Mouse (Mus musculus) liver, embryonic 14.5 days (tissue): ENCODE results near the gene Tmem88b. TPM values are rescaled to one million over a fixed set of nuclear protein-coding genes. Genes with fewer than 3 reads are reported as not detected.

Experiments
- ATAC-seq: fragments of 200-750 bp; cut with Nextera tagmentation; 2 replicates; pipeline ENCODE4 v1.8.0; 2017; ENCODE audit warnings: moderate number of reproducible peaks, mild to moderate bottlenecking, moderate library complexity; ENCODE audit not compliant: insufficient read depth
- DNase-seq, 3 experiments: peaks; one replicate each; pipeline ENCODE4 v3.0.0-alpha.2; 2012 to 2013; ENCODE audit warnings: low read depth in 3 of 3, low spot score in 3 of 3
- H3K27ac ChIP-seq: fragments of 300-500 bp; sonication (generic); 2 replicates; pipeline ENCODE4 v1.5.1; 2014; ENCODE audit warnings: moderate library complexity, mild to moderate bottlenecking, control low read depth, inconsistent platforms
- H3K27me3 ChIP-seq: fragments of 300-500 bp; sonication (generic); 2 replicates; pipeline ENCODE4 v1.6.1; 2014; ENCODE audit warnings: mild to moderate bottlenecking, low read length, moderate library complexity; ENCODE audit not compliant: control insufficient read depth, insufficient read depth
- H3K36me3 ChIP-seq: fragments of 300-500 bp; sonication (generic); replicated peaks from 2 replicates; pipeline ENCODE4 v1.6.1; 2014; ENCODE audit warnings: low read depth; ENCODE audit not compliant: control insufficient read depth, insufficient read depth
- H3K4me1 ChIP-seq, 2 experiments: fragments of 200-500 bp in 1 of 2; fragments of 300-500 bp in 1 of 2; sonication (generic) in 1 of 2; replicated peaks; 2 replicates each; pipeline ENCODE4 v1.6.1; 2012 to 2014; ENCODE audit warnings: antibody characterized with exemption in 1 of 2, inconsistent platforms in 1 of 2, low read length in 1 of 2; ENCODE audit not compliant: control insufficient read depth in 2 of 2, insufficient read depth in 2 of 2
- H3K4me2 ChIP-seq: fragments of 300-500 bp; sonication (generic); 2 replicates; pipeline ENCODE4 v1.6.1; 2014; ENCODE audit warnings: low read depth, mild to moderate bottlenecking, control low read depth, moderate library complexity
- H3K4me3 ChIP-seq, 2 experiments: fragments of 200-500 bp in 1 of 2; fragments of 300-500 bp in 1 of 2; sonication (generic) in 1 of 2; 2 replicates each; pipeline ENCODE4 v1.5.1; 2012 to 2014; ENCODE audit warnings: low read depth in 2 of 2, low read length in 2 of 2, mild to moderate bottlenecking in 2 of 2, control low read depth in 1 of 2, inconsistent platforms in 1 of 2, moderate library complexity in 1 of 2; ENCODE audit not compliant: insufficient read depth in 1 of 2
- H3K9ac ChIP-seq: fragments of 300-500 bp; sonication (generic); replicated peaks from 2 replicates; pipeline ENCODE4 v1.6.1; 2014; ENCODE audit warnings: mild to moderate bottlenecking, control low read depth, moderate library complexity
- H3K9me3 ChIP-seq: fragments of 300-500 bp; sonication (generic); 2 replicates; pipeline ENCODE4 v1.6.1; 2016; ENCODE audit warnings: low read length, mixed read lengths; ENCODE audit not compliant: control insufficient read depth
- CTCF ChIP-seq: IDR thresholded peaks from 2 replicates; pipeline ENCODE4 v1.5.1; 2016; ENCODE audit warnings: antibody characterized with exemption, low read depth, control low read depth
- EP300 ChIP-seq: IDR thresholded peaks from 2 replicates; pipeline ENCODE4 v1.6.1; 2016; ENCODE audit warnings: antibody characterized with exemption, low read depth
- WGBS: fragments of 180-500 bp; shearing (Covaris S2); extraction: QIAGEN DNeasy Blood & Tissue Kit; methylation state at CpG from one replicate; pipeline ENCODE4 v1.1.7; 2014; ENCODE audit not compliant: insufficient replicate concordance; 5-methylcytosine and 5-hydroxymethylcytosine counted together
- polyA plus RNA-seq, 2 experiments: library from polyadenylated mRNA; depleted of rRNA in 1 of 2; stranded (reverse) in 1 of 2; unstranded in 1 of 2; fragments of >200 nt; fragmentation: Nextera tagmentation in 1 of 2; extraction: Ambion mirVana in 1 of 2; gene quantifications; 2 replicates each; pipeline versions ENCODE4 v1.2.1 to v1.2.3; 2012 to 2014

Gene Tmem88b
- polyA plus RNA-seq, 2 experiments = 0.11 to 0.28 TPM

DNA sequence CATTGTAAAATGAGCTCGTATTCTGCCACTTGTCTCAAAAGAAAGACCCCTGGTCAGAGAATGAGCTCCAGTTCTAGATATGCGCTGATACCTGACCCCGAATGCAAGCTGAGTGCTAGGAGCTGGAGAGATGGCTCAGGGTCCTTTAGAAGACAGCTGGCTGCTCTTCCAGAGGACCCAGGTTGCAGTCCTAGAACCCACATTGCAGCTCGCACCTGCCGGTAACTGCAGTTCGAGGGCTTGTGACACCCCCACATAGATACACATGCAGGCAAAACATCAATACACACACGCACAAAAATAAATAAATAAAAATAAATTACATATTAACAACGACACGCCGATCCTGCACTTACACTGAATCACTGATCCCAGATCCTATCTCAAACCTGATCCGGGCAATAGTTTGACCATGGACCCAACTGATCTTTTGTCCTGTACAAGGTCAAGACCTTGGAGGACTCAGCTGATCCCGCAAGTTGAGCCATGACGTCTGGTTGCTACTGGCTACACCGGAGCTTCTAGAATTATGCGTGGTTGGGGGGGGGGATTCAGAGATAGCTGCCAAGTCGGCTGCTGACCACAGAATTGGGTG, 2.1 kb downstream of the Tmem88b start:
- TF ChIP-seq CTCF = no peak
- TF ChIP-seq EP300 = no peak
- Histone ChIP-seq H3K27me3 (peaks cover 9% of the 10 kb centered on the region), H3K27ac (no peak overlapping the region), H3K9me3 (no peaks in the 10 kb centered on the region), H3K4me1 (peaks cover 3 to 9% of the 10 kb centered on the region in 2 experiments), H3K9ac (peak overlapping the region; percentile 76), H3K4me2 (peak overlapping the region; percentile 79), H3K36me3 (no peaks in the 10 kb centered on the region), H3K4me3 (peak overlapping the region; percentile 59 to 65)
- DNase-seq (no peak), ATAC-seq (no peak)
- whole genome bisulfite sequencing = 39% methylated on average over 16 of the region's 16 CpGs

DNA sequence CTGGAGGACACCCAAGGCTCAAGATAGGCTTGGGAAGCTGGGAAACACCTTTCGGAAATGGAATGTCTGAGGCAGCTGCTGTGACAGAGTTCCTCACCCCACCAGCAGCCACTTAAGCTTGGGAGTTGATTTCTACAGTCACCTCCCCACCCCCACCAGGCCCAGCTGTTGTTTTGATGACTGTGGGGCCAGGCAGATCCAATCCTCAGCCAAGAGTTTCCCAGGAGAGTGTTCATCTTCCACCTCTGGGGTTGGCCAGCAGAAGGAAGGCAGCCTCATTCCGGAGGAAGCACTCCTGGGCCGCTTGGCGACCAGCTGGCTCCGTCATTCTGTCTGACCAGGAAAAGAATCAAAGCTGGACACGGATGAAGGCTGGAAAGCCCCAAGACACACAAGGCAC, 4.8 kb downstream of the Tmem88b start:
- H3K4me3 ChIP-seq = no peak overlapping the region
- no peak overlapping the region for H3K27ac ChIP-seq
- ATAC-seq (no peak), DNase-seq (no peak)
- H3K9ac ChIP-seq = no peak overlapping the region
- H3K4me1 ChIP-seq = peaks cover 0 to 3% of the 10 kb centered on the region in 2 experiments; a peak in 2 of 4 replicates
- TF ChIP-seq CTCF (no peak), EP300 (no peak)
- peaks cover 9% of the 10 kb centered on the region for H3K27me3 ChIP-seq
- 30% methylated on average over 6 of the region's 6 CpGs for WGBS
- no peak overlapping the region for H3K4me2 ChIP-seq
- no peaks in the 10 kb centered on the region for H3K9me3 ChIP-seq
- H3K36me3 ChIP-seq = no peaks in the 10 kb centered on the region

DNA sequence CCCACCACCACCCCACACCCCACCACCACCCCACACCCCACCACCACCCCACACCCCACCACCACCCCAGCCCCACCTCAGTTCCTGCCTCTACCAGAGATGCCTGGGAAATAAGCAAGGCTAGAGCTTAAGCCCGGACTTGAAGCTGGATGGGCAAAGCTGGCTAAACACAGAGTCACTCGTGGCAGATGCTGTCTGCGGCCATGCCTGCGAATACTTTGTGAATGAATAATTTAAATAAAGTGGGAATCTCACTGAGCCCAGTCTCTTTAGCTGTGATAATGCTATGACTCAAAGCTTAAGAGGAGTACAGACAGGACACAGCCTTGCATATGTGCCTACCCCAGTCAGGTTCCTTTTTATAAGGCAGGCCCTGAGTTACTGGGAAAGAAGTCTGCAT, 6.2 kb downstream of the Tmem88b start:
- TF ChIP-seq CTCF = no peak
- TF ChIP-seq EP300 = no peak
- H3K4me1 ChIP-seq = peaks cover 0 to under 1% of the 10 kb centered on the region in 2 experiments; a peak in 2 of 4 replicates
- no peaks in the 10 kb centered on the region for H3K9me3 ChIP-seq
- H3K36me3 ChIP-seq = no peaks in the 10 kb centered on the region
- 75% methylated on average over 4 of the region's 4 CpGs for WGBS
- H3K9ac ChIP-seq = no peak overlapping the region
- no peak overlapping the region for H3K27ac ChIP-seq
- H3K27me3 ChIP-seq = peaks cover 22% of the 10 kb centered on the region
- H3K4me2 ChIP-seq = no peak overlapping the region
- DNase-seq (no peak), ATAC-seq (no peak)
- H3K4me3 ChIP-seq = no peak overlapping the region

DNA sequence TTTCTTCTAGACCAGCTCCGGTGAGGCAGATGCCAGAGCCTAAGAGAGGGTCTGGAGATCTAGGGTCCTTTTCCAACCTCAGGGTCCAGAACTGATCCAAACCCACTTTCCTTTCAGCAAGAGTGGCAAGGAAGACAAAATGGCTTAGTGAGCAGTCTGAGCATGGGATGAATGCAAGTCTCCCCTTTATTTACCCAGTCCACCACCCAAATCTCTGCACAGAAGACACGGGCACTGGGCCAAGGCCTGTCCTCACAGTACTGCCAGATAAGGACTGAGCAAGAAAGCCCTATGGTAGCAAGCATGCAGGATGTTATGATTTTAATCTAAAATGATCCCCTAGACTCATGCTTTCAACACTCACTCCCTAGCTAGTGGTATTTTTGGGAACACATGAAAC, 7.9 kb downstream of the Tmem88b start:
- ATAC-seq (no peak), DNase-seq (no peak)
- no peak overlapping the region for H3K4me3 ChIP-seq
- H3K9ac ChIP-seq = no peak overlapping the region
- H3K9me3 ChIP-seq = no peaks in the 10 kb centered on the region
- H3K27ac ChIP-seq = no peak overlapping the region
- peaks cover 33% of the 10 kb centered on the region for H3K27me3 ChIP-seq
- no peak for TF ChIP-seq CTCF
- no peak for TF ChIP-seq EP300
- peaks cover 0 to 2% of the 10 kb centered on the region in 2 experiments; a peak in 1 of 4 replicates for H3K4me1 ChIP-seq
- no peak overlapping the region for H3K4me2 ChIP-seq
- no peaks in the 10 kb centered on the region for H3K36me3 ChIP-seq
- WGBS = 53% methylated on average over 2 of the region's 2 CpGs

DNA sequence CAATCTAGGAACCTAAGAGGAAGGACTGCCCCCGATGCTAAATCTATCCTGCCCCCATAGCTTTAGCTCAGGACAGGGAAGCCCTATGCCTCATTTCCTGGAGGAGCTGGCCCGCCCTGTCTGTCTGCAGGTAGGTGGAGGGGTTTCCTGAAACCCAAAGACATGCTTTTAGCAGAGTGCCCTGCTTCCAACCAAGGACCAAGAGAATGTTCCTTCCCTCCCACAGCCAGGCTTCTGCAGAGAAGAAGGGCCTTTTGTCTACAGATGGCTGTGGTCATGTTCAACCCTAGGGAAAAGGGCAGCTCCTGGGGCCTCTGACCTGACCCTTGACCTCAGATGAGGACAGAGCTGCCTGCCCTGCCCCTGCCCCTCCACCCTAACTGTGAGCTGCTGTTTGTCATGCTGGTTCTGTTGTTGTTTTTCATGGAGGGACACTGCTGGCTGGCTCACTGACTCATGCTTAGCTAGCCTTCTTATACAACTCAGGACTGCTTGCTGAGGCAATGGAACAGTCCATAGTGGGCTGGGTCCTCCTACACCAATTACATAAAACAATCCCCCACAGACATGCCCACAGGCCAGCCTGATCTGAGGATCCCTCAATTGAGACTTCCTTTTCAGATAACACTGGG, 8.9 kb downstream of the Tmem88b start:
- TF ChIP-seq EP300 = no peak
- Histone ChIP-seq H3K9me3 (no peaks in the 10 kb centered on the region), H3K27ac (no peak overlapping the region), H3K9ac (no peak overlapping the region), H3K4me1 (peaks cover 0 to 2% of the 10 kb centered on the region in 2 experiments; a peak in 1 of 4 replicates), H3K27me3 (peaks cover 29% of the 10 kb centered on the region), H3K36me3 (no peaks in the 10 kb centered on the region), H3K4me2 (no peak overlapping the region), H3K4me3 (no peak overlapping the region)
- 20% methylated on average over 2 of the region's 2 CpGs for WGBS
- no peak for DNase-seq
- ATAC-seq = no peak
